Mouse (Mus musculus) heart, adult 2 months (tissue): ENCODE measurements at regions not wholly inside any gene's neighbourhood (a gene's known extent, or its start where the extent isn't known, plus 50 kb on each side); places are given as distances from the start of the nearest gene placed in this dataset.

Experiments used
- CTCF ChIP-seq: fragments of 200-600 bp; IDR thresholded peaks from 2 replicates; pipeline ENCODE4 v1.8.1; 2022; ENCODE audit warnings: antibody characterized with exemption, mild to moderate bottlenecking, moderate library complexity
- EP300 ChIP-seq: fragments of 200-500 bp; IDR thresholded peaks from 2 replicates; pipeline ENCODE4 v1.6.1; 2011; ENCODE audit warnings: low read depth, low read length, control low read depth; ENCODE audit not compliant: insufficient read depth

- no peak for TF ChIP-seq EP300
- no peak for TF ChIP-seq CTCF
These were observed 324.3 kb downstream of the Tns1 start for GRCm38 (mm10) chr1:73799996-73800395.
